Mouse (Mus musculus): ENCODE measurements around the gene Lsm11.

GRCm38 (mm10) chr11:45883270-45883931 lies 61.3 kb downstream of the Lsm11 start:
- TF ChIP-seq CTCF (IDR thresholded peaks at IDR 0.05) (no peak), POLR2A (IDR thresholded peaks at IDR 0.05; ENCODE audit: insufficient read depth, low read depth, low read length) (no peak), EP300 (IDR thresholded peaks at IDR 0.05; ENCODE audit: insufficient read depth, low read depth, low read length) (no peak)

Data from heart, adult 2 months (tissue).